Mouse (Mus musculus): ENCODE measurements around the gene Trim80.
"Not testable (repeated sequence)": the region's sequence is repeated elsewhere in the genome, so short reads cannot be mapped to it uniquely, and the experiment has no call there.

Trim80 gene

DNA sequence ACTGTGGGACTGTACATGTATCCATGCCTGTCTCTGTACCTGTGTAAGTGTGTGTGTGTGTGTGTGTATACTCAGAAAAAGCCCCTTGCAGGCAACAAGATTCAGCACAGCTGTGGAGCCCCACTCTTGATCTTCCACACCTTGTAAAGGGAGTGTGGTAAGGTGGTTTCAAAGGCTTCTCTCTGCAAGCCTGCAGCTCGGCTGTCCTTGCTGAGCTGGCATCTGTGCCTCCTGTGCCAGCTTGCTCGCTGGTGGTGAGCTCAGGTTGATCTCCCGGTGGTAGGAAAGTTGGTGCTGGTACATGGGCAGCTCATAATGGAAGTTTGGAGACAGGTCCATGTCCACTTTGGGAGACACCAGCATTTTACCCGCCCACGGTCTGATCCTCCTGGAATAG, 21.5 kb downstream of the Trim80 start:
- DNase-seq (ENCODE audit: low spot score), result peak; percentile 50

DNA sequence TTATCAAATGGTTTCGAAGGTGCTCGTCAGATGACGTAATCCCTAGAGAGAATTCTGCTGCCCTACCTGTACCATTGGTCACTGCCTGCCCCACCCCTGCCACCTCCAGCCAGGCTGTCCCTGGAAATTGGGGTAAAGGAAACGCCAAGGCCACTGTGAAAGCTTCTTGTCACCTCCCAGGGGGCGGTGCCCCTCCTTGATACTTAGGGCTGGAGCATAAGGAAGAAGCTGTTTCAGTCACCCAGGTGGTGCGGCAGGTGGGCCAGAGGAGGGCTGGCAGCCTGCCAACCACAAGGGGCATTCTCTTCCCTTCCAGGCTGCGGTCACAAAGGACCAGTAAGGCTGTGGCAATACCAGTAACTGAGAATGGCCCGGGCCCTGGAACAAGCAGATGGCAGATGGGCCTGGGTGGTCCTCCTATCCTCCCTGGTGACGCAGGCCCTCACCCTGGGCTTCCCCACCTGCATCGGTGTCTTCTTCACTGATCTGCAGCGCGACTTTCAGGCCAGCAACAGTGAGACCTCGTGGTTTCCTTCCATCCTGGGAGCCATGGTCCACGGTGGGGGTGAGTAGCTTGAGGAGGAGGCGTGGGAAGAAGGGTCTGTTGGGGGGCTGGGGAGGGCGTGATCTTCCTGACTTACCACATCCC, 22.0 kb downstream of the Trim80 start, which contains the start of gene Slc16a5:
Slc16a5 (plus strand) TSS at position 232 of the 649 bp plus-strand sequence.
- peak; percentile 56 for DNase-seq (ENCODE audit: low spot score)

DNA sequence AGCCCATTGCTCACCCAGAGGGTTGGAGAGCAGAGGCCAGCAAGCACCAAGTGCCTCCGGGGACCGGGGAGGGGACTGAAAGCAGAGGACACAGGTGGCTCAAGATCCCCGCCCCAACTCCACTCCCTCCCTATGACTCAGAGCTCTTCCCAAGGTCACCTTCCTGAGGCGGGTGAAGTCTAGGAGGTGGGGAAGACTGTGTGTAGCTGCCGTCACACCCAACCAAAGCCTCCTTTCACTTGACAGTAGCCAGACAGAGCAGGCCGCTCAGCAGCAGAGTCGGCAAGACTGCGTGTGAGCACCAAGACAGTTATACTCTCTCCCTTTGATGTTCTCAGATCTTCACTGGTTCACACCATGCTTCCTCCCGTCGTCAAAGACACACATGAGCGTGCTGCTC, 23.1 kb downstream of the Trim80 start:
- DNase-seq (ENCODE audit: low spot score), result peak; percentile 76

DNA sequence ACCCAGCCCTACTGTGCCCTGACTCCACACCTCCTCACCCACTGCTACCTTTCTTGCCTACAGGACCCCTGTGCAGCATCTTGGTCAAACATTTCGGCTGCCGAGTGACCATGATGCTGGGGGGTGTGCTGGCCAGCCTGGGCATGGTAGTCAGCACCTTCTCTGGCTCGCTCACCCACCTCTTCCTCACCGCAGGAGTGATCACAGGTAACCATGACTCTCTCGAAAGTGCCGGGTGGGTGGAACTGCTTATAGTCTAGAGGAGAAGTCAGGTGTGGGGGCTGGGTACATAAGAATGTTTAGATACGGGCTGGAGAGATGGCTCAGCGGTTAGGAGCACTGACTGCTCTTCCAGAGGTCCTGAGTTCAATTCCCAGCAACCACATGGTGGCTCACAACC, 24.5 kb downstream of the Trim80 start:
- DNase-seq (ENCODE audit: low spot score), result peak; percentile 45

DNA sequence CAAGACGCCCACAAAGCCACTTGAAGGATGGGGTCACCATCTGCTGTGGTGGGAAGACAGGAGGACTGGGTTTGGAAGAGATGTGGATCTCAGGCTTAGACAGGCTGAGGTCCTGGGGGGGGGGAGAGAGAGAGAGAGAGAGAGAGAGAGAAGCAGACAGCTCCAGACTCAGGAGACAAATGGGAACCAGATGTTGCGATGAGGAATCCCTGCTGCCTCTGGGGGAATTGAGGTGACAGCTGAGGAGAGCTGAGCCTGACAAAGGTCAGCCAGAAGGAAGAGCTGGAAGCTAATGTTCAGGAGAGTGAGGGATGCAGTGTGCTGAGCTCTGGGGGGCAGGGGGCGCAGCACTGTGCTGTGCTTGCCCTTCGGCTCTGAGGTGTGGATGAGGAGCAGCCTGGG, 26.9 kb downstream of the Trim80 start:
- DNase-seq (ENCODE audit: low spot score), result no peak

DNA sequence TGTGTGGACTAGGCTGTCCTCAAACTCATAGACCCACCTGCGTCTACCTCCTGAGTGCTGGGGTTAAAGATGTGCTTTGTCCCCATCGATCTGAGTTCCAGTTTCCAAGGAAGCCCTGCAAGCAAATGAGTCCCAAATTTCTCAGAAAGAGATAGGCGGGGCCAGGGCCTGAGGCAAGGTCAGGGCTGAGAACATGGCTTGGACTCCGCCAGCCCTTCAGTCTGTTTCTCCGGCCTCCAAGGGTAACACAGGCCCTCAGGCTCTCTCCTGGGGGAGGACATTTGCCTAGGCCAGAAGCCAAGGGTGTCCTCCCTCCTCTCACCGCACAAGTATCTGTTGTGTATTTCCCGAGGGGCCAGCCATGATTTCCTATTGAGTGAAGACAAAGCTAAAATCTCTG, 31.8 kb downstream of the Trim80 start:
- DNase-seq (ENCODE audit: low spot score), result no peak

DNA sequence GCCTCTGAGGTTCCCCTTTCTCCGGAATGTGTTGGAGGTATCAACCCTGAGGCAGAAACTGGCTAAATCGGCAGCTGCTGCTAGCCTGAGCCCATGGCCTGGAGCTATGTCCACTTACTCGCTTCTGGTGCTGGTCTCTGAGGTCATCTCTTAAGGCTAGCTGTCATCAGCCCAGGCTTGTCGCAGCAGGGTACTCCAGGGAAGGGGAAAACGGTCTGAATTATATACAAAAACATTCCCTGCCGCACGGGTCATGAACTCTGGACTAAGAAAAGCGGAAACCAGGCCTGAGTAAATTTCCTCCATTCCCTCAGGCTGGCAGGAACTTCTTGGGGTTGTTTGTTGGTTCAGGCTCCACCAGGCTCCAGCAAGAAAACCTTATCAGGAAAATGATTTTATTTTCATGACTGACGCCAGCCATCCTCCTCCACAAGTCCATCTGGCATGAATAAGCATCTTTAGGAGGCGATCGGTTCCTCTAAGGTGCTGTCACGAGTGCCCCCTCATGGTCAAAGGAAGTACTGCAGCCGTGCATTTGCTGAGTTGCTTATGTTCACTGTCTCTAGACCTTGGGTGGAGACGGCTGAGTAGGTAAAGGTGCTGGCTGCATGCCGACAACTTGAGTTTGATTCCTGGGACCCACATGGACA, 33.4 kb downstream of the Trim80 start:
- DNase-seq (ENCODE audit: low spot score), result peak; percentile 87

DNA sequence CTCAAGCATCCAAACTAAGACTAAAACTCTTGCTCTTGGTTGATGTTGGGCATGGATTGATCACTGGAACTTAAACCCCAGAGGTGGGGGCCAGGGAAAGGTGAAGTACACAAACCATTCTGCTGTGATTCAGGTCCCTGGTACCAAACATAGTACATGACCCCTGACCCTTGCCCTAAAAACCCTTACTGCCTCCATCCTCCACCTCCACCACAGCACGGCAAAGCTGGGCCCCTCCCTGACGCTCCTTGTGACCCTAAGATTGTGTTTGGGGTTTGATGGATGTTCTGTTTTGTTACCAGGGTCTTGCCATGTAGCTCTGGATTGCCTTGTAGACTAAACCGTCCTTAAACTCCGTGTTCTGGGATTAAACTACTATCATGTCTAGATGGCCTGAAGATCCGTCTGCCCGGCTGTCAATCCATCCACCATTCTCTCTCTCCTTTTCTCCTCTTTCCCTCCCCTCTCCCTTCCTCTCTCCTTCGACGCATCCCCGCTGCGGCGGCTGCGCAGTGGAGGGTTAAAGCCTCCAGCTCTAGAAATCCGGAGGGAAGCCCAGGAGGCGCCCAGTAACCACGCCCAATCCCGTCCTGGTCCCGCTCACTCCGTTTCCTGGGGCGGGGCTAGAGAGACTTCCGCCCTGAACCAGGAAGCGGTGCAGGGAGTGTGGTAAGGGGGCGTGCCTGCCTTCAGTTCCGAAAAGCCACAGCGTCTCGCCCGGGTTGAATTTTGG, 34.8 kb downstream of the Trim80 start, which contains the start of gene Armc7:
Armc7 (plus strand) TSS at position 643 of the 733 bp plus-strand sequence.
- DNase-seq (ENCODE audit: low spot score), result peak; percentile 91

DNA sequence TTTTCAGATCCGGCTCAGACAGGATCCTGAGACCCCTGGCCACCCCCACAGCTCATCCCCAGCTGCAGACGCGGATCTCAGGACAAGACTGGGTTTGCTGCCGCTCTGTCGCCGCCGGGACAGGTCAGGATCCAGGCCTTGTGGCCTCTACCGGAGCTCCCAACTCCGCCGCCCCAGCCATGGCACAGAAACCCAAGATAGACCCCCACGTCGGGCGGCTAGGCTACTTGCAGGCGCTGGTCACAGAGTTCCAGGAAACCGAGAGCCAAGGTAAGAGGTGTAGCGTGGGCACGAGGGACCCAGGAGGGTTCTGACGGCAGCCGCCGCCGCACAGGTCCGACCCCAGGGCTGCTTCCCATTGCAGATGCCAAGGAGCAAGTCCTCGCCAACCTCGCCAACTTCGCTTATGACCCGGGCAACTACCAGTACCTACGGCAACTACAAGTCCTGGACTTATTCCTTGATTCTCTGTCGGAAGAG, 35.5 kb downstream of the Trim80 start:
- no peak for DNase-seq (ENCODE audit: low spot score)

DNA sequence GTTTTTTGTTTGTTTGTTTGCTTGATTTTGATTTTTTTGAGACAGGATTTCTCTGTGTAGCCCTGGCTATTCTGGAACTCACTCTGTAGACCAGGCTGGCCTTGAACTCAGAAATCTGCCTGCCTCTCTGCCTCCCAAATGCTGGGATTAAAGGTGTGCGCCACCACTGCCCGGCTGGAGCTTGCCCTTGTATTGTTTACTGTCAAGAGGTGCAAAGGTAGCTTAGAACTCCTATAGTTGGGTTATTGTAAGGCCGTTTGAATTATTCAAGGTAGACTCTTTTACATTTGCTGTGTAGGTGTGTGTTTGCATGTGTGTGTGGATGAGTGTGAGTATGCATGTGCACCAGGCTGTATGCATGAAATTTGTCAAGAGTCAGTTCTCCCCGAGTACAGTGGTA, 36.3 kb downstream of the Trim80 start:
- not testable (repeated sequence) for DNase-seq (ENCODE audit: low spot score)

DNA sequence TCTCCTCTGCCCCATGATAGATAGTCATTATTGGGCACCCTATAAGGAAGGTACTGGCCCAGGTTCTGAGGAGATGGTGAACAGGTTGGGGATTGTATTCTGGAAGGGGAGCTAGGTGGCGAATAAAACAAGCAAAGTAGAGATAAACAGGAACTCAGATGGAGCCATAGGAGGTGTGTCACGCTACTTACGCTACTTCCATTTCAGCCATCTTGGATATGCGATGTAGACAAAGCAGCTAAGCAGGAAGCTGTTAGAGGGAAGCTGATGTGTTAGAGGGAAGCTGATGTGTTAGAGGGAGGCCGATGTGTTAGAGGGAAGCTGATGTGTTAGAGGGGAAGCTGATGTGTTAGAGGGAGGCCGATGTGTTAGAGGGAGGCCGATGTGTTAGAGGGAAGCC, 37.0 kb downstream of the Trim80 start:
- DNase-seq (ENCODE audit: low spot score), result peak; percentile 48

DNA sequence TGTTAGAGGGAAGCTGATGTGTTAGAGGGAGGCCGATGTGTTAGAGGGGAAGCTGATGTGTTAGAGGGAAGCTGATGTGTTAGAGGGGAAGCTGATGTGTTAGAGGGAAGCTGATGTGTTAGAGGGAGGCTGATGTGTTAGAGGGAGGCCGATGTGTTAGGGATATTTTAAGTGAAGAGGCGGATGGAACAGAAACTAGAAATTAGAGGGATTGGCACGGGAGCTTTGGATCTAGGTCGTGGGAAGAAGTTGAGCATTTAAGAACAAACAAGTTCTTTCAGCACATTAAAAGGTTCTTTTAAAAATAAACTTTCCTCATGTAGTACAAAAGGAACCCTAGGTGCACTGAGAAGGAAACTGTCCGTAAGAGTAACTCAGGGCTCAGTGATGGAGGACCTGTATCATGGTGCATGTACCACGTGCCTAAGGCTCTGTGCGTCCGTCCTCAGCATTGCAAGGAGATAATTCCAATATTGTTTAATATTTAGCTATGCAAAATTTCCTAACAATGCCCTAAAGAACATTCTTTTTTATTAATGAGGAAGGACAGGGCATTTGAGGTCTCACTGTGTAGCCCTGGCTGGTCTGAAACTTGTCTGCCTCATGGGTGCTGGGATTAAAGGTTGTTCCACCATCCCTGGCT, 38.1 kb downstream of the Trim80 start:
- DNase-seq (ENCODE audit: low spot score), result no peak

DNA sequence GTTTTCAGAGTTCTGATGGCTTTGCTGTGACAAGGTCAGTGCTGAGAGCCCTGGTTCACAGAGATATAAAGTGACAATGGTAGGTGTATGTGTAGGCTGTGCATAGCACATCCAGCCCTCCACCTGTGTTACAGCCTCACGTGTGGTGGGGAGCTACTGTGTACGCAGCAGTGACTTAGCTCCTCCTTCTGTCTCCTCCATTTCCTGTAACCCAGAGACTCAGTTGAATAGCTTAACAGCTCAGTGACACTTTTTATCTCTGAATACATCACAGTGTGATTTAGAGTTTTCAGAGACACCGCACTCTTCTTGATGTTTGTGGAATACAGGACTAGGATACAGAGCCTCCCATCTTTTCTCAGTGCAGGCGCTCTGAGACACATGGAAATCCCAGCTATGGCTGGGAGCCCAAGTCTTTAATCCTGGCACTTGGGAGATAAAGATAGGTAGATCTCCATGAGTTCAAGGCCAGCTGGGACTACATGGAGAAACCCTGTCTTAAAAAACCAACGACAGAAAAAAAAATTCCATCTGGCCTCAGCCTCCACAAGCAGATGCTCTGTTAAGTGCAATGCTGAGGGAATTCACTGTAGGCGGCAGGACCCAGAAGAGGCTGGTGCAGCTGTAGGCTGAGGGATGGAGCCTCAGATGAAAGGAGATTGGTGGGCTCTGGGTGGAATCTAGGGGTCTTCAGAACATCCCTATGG, 41.4 kb downstream of the Trim80 start:
- peak; percentile 73 for DNase-seq (ENCODE audit: low spot score)

DNA sequence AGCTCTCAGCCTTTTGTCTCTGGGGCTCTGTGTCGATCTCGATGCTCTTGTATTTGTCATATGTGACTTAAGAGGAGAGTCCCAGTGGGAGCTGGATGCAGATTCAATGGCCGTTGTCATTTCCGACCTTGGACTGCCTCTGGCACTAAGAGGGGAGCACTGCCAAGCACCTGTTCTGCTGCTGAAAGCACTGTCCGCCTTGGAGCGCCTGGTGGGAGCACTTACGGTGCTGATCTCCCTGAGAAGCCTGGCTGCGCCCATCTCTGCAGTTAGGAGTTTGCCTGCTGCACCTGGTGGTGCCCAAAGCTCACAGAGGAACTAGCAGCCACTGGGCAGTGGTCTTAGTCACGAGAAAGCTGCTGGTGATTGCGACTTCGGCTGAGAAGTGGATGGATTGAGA, 42.9 kb downstream of the Trim80 start:
- no peak for DNase-seq (ENCODE audit: low spot score)

DNA sequence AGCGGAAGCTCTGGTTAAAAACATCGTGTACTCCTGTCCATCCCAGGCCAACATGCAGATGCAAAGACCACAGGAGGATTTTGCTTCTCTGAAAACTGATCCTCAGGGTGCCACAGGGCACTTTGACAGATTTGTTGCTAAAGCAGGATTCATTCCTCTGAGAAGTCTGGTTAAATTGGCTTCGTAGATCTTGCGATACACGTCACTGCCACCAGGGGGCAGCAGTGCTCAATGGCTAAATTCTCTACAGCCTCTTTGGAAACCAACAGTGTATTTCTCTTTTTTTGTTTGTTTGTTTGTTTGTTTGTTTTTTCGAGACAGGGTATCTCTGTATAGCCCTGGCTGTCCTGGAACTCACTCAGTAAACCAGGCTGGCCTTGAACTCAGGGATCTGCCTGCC, 43.4 kb downstream of the Trim80 start:
- DNase-seq (ENCODE audit: low spot score), result peak; percentile 74

DNA sequence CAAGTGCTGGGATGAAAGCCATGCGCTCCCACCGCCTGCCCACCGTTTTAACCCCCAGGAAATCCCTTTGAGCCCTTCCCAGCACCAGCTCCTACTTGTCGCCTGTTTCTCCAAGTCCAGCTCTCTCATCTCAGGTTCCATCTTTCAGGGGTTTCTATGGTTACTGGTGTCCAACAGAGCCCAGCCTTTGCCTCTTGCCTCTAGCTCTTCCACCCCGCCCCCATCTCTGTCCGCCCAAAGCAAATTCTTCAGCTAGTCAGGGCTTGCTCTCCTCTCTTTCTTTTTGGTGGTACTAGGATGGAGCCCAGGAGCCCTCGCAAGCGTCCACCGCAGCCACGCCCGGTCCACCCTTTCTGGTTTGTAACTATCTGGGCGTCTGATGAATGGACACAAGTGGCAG, 44.8 kb downstream of the Trim80 start:
- DNase-seq (ENCODE audit: low spot score), result no peak

DNA sequence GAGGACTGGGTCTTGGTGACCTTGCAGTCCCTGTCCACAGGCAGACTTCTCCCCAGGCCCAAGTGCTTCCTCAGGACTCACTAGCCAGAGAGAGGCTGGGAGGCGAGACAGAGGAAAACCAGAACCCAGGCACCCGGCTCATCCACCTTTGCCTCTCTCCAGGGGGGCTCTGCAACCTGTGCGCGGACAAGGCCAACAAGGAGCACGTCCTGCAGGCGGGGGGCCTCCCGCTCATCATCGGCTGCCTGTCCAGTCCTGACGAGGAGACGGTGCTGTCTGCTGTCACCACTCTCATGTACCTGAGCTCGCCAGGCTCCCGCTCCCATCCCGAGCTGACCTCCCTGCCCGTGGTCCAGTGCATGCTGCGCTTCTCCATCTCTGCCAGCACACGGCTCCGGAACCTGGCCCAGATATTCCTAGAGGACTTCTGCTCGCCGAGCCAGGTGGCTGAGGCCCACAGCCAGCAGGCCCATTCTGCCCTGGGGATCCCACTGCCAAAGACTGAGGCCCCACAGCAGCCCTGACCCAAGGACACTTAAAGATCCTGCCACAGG, 48.3 kb downstream of the Trim80 start:
- DNase-seq (ENCODE audit: low spot score), result no peak

DNA sequence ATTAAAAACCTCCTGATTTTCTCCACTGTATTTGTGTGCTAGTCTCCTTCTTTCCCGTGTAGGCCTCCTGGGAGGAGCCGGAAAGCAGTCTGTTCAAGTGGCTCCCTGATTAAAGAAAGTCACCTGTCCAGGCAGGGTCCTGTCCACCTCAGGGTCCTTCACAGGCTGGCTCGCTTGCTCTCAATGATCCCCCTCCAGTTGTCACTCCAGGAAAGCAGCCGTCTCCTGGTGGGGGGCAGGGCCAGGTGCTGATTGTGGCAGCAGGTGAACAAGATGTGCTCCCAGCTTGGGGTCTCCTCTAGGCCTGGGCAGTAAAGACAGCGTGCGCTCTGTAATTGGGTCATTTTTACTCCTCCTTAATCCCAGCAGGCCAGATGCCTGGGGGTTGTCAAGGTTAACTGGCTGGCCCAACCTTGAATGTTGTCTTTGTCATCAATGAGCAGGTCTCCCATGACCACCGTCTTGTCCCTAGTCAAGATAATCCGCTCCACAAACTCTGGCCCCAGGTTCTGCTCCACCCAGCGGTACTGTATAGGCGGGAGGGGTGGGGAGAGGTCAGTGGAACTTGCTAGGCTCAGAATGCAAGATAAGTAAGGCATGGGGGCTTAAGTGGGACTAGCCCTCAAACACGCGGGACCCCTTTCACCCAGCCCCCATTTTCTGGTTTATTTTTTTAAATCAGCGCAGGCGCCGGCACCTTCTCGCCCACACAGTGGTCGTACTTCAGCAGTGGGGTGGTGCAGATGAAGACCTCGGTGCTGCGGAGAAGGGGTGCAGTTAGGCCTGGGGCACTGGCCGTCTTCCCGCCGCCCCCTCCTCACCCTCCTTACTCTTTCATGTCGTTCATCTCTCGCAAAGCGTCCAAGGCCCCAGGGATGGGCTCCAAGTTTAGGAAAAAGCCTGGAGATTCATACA, 50.4 kb downstream of the Trim80 start:
- no peak for DNase-seq (ENCODE audit: low spot score)

DNA sequence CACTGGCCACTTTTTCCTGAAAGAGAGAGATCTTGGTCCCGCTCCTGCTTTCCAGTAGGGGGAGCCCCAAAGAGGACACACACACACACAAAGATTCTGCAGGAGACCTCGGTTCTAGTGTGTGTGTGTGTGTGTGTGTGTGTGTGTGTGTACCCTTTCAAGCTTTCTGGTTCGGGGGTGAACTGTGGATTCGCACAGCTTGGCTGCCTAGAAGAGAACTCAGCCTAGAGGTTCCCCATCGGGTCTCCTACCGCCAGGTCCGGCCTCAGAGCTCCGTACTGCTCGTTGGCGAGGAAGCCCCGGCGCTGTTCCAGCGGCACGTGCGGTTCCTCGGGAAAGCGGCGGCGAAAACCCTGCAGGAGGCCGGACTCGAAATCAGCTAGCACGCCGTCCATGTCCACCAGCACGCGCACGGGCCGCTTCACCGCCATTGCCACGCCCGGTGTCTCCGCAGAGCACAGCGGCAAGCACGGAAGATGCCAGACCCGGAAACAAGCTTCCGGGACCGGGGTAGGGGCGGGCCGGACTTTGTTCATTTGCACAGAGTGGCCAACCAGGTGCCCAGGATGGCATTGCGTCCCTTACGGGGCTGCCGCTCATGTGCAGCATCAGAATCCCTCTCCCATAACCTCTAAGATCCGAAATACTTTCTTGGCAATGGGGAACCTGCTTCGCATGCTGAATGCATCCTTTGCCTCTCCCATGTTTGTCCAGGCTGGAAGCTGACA, 51.2 kb downstream of the Trim80 start, which contains the start of gene Nt5c:
Nt5c (minus strand) TSS at position 507 of the 728 bp plus-strand sequence.
- DNase-seq (ENCODE audit: low spot score), result peak; percentile 88

DNA sequence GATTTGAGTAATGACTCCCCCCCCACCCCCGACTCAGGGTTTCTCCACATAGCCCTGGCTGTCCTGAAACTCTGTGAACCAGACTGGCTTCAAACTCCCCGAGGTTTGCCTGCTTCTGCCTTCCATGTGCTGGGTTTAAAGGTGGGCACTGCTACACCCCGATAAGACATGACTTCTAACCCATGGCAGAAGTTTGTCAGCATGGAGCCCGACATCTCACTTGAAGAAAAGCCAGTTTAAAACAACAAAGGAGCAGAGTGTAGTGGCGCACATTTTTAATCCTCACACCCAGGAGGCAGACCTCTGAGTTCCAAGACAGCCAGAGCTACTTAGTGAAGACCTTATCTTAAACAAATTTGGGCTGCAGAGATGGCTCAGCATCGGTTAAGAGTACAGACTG, 52.0 kb downstream of the Trim80 start:
- DNase-seq (ENCODE audit: low spot score), result no peak

Measured in T-cell, adult 2 months (primary cell).